Mouse (Mus musculus) intestine, postnatal 0 days (tissue): ENCODE data around the gene Slc43a1. TPM values are rescaled to one million over a fixed set of nuclear protein-coding genes. Genes with fewer than 3 reads are reported as not detected.

Source experiments
- ATAC-seq: fragments of 200-750 bp; cut with Nextera tagmentation; 2 replicates; pipeline ENCODE4 v1.8.0; 2017; ENCODE audit warnings: mild to moderate bottlenecking, moderate TSS enrichment, moderate library complexity
- H3K27ac ChIP-seq: fragments of 300-500 bp; sonication (generic); 2 replicates; pipeline ENCODE4 v1.5.1; 2014; ENCODE audit warnings: mild to moderate bottlenecking, low read depth, low read length, moderate library complexity
- H3K27me3 ChIP-seq: fragments of 300-500 bp; sonication (generic); replicated peaks from 2 replicates; pipeline ENCODE4 v1.6.1; 2014; ENCODE audit warnings: low read length, mixed read lengths; ENCODE audit not compliant: control insufficient read depth, insufficient read depth
- H3K36me3 ChIP-seq: fragments of 300-500 bp; sonication (generic); 2 replicates; pipeline ENCODE4 v1.6.1; 2014; ENCODE audit warnings: mild to moderate bottlenecking, moderate library complexity; ENCODE audit not compliant: control insufficient read depth, insufficient read depth
- H3K4me1 ChIP-seq: fragments of 300-500 bp; sonication (generic); replicated peaks from 2 replicates; pipeline ENCODE4 v1.6.1; 2014; ENCODE audit warnings: antibody characterized with exemption, low read length, mixed read lengths; ENCODE audit not compliant: control insufficient read depth, insufficient read depth
- H3K4me2 ChIP-seq: fragments of 300-500 bp; sonication (generic); replicated peaks from 2 replicates; pipeline ENCODE4 v1.6.1; 2014; ENCODE audit warnings: low read depth, mild to moderate bottlenecking, moderate library complexity
- H3K4me3 ChIP-seq: fragments of 300-500 bp; sonication (generic); 2 replicates; pipeline ENCODE4 v1.5.1; 2014; ENCODE audit warnings: low read depth, low read length
- H3K9ac ChIP-seq: fragments of 300-500 bp; sonication (generic); 2 replicates; pipeline ENCODE4 v1.6.1; 2014; ENCODE audit warnings: mild to moderate bottlenecking, low read depth, low read length
- H3K9me3 ChIP-seq: fragments of 300-500 bp; sonication (generic); 2 replicates; pipeline ENCODE4 v1.6.1; 2016; ENCODE audit warnings: mixed run types; ENCODE audit not compliant: control insufficient read depth
- CTCF ChIP-seq: sonication (generic); IDR thresholded peaks from 2 replicates; pipeline ENCODE4 v1.5.1; 2016; ENCODE audit warnings: low read depth, mild to moderate bottlenecking, control low read depth, antibody characterized with exemption, moderate library complexity
- WGBS: fragments of 180-500 bp; shearing (Covaris S2); extraction: QIAGEN DNeasy Blood & Tissue Kit; methylation state at CpG from one replicate; pipeline ENCODE4 v1.1.7; 2014; 5-methylcytosine and 5-hydroxymethylcytosine counted together
- polyA plus RNA-seq: library from polyadenylated mRNA; unstranded; fragments of >200 nt; fragmentation: Nextera tagmentation; extraction: Ambion mirVana; gene quantifications from 2 replicates; pipeline ENCODE4 v1.2.1, GENCODE M21; 2015

Gene Slc43a1
- polyA plus RNA-seq, 1 experiment from 2014 or later: 4.1 TPM

DNA sequence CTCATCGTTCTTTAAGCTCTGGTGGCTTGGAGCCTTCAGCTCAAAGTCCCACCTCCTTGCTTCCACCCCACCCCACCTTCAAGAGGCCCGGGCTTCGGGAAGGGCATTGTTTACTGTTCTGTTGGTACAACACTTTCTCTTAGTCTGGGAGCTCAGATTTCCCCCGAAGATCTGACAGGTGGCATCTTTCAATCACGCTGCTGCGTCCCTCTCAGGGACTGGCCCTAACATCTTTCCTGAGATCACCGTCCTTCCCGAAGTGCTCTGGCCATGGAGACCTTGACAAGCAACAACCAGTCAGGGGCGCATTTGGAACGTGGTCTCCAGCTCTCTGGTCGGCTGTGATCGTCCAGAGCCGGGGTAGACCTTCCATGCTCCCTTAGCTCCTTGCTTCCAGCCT is 16.1 kb upstream of the Slc43a1 start, which contains the start of gene Smtnl1:
Smtnl1 (minus strand) TSS at position 101 of the 400 bp plus-strand sequence.
- Histone ChIP-seq H3K27ac (no peak within 1 kb of the TSS), H3K4me3 (no peak within 1 kb of the TSS), H3K36me3 (no peaks in the 10 kb centered on the region), H3K4me1 (no peaks in the 10 kb centered on the region), H3K27me3 (peaks cover 8% of the 10 kb centered on the region), H3K4me2 (0 out of 2 replicates have a peak within 1 kb of the TSS, but pooled peaks have one; percentile 14), H3K9ac (no peak within 1 kb of the TSS), H3K9me3 (no peaks in the 10 kb centered on the region)
- no peak for ATAC-seq
- WGBS: 39% methylated on average over 13 of the region's 13 CpGs
- no peak for TF ChIP-seq CTCF

DNA sequence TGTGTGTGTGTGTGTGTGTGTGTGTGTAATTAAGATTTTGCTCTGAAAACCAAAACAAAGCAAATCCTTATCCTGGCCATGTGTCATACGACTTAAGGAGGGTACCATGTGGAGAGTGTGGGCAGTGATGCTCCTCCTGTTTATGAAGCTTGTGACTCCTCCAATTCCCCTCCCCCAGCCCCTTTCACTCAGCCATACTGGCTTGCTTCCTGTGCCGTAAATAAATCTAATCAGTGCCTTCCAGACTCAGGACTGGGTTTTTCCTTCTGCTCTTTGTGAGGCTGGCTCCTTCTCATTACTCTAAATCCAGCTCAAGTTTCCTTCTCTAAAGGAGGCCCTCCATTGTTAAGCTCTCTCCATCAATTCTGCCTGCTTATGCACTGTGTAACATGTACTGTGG is 15.4 kb upstream of the Slc43a1 start:
- H3K9ac ChIP-seq: no peak overlapping the region
- no peaks in the 10 kb centered on the region for H3K4me1 ChIP-seq
- ATAC-seq: no peak
- H3K36me3 ChIP-seq: no peaks in the 10 kb centered on the region
- TF ChIP-seq CTCF: no peak
- H3K9me3 ChIP-seq: no peaks in the 10 kb centered on the region
- no peak overlapping the region for H3K4me3 ChIP-seq
- H3K27ac ChIP-seq: no peak overlapping the region
- no peak overlapping the region for H3K4me2 ChIP-seq
- 28% methylated on average over 2 of the region's 2 CpGs for WGBS
- H3K27me3 ChIP-seq: peaks cover 8% of the 10 kb centered on the region

DNA sequence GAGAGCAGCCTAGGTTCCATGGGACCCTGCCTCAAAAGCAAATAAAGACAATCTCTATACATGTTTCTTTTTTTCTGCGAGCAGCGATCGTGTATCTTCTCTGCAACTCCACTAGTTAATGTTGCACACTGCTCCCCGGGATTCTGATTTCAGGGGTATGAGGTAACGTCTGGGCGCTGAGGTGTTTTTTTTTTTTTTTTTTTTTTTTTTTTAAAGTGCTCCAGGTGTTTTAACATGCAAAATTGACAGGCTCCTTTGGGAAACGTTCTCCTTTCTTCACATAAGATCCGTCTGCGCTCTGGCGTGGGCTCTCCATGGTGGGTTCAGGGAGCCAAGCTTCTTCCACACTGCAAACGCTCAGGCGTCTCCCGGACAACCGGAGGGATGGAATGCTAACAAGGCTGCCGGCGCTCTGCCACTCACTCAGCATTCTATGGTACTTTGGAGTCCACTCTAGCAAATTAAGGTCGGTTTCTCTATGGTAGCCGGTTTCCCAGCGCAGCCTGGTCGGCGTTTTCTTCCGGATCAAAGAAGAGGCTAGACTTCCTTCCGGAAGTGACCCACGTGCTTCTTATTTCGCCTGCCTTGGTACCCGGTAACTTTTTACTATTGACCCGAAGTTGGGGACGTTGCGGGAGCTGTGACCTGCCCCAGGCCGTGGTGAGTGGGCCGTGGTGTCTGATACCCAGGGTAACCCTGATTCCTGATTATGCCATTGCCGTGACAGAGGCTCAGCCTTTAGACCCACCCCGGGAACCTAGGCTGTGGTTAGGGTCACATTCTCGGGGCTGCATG is 12.0 kb upstream of the Slc43a1 start, which contains the start of gene Timm10:
Timm10 (plus strand) TSS at position 510 of the 795 bp plus-strand sequence.
- Histone ChIP-seq H3K4me3 (peak within 1 kb of the TSS; percentile 80), H3K4me2 (peak within 1 kb of the TSS; percentile 91), H3K4me1 (no peaks in the 10 kb centered on the region), H3K27me3 (peaks cover under 1% of the 10 kb centered on the region; the same call in 1 of the 2 replicates), H3K9ac (peak within 1 kb of the TSS; percentile 46), H3K27ac (peak within 1 kb of the TSS; percentile 71), H3K36me3 (peaks cover 14% of the 10 kb centered on the region), H3K9me3 (no peaks in the 10 kb centered on the region)
- under 1% methylated on average over 34 of the region's 34 CpGs for WGBS
- TF ChIP-seq CTCF: no peak
- peak; percentile 87 for ATAC-seq

DNA sequence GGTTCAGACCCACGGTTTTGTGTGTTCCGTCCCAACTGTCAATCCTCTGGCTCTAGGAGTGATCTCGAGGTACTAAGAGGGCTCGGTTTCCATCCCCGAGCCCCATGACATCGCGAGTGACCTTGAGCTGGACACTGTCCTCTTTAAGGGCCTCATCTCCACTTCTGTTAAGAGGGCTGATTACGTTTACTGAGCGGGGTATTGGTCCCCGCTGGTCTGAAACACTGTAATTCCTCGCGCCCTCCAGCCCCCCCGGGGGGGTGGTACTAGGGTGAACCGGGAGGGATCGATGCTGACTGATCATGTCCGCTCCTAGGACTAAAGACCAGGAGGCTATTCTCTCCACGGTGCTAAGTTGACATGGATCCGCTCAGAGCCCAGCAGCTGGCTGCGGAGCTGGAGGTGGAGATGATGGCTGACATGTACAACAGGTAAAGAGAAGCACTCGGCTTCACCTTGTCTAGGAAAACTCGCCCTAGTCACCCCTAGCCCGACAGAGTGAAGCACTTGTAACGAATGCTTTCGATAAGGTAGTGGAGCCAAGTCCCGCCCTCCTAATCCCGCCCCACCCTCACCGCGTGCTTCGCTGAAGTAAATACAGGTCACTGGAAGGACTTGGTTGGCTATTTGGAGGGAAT is 11.2 kb upstream of the Slc43a1 start:
- peaks cover 14% of the 10 kb centered on the region for H3K36me3 ChIP-seq
- no peaks in the 10 kb centered on the region for H3K9me3 ChIP-seq
- peak; percentile 39 for ATAC-seq
- WGBS: under 1% methylated on average over 29 of the region's 29 CpGs
- H3K4me2 ChIP-seq: peak overlapping the region; percentile 91
- H3K4me3 ChIP-seq: peak overlapping the region; percentile 80
- peak overlapping the region; percentile 46 for H3K9ac ChIP-seq
- no peaks in the 10 kb centered on the region for H3K4me1 ChIP-seq
- peak overlapping the region; percentile 71 for H3K27ac ChIP-seq
- no peak for TF ChIP-seq CTCF
- H3K27me3 ChIP-seq: no peaks in the 10 kb centered on the region

DNA sequence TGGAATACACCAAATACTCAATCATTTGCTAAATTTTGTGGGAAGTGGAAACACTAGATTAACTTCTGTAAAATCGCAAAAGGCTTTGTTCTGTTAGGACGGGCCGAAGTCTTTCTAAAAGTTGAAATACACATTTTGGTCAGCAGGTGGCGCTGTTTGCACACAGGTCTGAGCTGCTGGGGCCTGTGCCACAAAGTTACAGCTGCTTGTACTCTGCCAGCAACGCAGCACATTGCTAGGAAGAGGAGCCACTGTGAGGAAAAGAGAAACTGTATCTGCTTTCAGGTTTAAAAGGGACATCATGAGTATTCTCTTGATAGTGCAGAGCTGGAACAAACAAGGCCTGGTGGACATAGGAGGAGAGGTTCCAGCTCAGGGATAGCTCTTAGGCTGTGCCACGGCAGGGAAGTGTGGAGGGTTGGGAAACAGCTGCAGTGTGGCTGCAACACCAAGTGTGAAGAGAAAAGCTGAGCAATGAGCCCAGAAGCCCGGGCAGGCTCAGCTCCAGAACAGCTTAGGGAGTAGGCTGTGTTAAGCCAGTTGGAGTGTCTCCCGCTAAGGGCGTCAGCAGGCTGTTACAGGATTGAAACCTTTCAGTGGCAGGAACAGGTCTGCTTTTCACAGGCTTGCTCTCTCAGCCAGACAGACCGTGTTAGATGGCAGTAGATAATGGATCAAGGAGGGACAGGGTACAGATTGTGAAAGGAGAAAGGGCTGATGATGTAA is 6.8 kb upstream of the Slc43a1 start:
- Histone ChIP-seq H3K9ac (no peak overlapping the region), H3K27me3 (no peaks in the 10 kb centered on the region), H3K4me1 (no peaks in the 10 kb centered on the region), H3K4me2 (0 out of 2 replicates have a peak overlapping the region, but pooled peaks have one; percentile 13), H3K4me3 (no peak overlapping the region), H3K36me3 (peaks cover 14% of the 10 kb centered on the region), H3K27ac (peak overlapping the region; percentile 22; the same call in 1 of the 2 replicates), H3K9me3 (no peaks in the 10 kb centered on the region)
- 25% methylated on average over 10 of the region's 10 CpGs for WGBS
- TF ChIP-seq CTCF: peak; percentile 96
- ATAC-seq: peak; percentile 63

DNA sequence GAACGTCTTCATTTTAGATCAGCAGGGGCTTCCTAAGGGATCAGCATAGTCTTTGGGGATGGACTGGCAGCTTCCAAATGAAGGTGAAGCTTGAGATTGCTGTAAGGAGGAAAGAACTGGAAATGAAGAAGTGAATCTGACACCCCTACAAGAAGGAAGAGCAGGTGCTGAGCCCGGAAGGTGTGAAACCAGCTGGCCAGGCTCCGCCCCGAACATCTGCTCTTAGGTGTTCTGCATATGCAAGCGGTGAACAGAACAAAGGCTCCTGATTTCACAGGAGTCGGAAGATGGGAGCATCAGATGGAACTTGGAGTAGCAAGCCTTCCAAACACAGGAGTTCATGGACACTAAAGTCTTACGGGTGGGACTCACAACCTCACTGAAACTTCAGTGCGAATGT is 1.5 kb upstream of the Slc43a1 start:
- Histone ChIP-seq H3K9ac (no peak overlapping the region), H3K4me1 (no peaks in the 10 kb centered on the region), H3K4me2 (no peak overlapping the region), H3K4me3 (no peak overlapping the region), H3K27ac (no peak overlapping the region), H3K9me3 (no peaks in the 10 kb centered on the region), H3K27me3 (no peaks in the 10 kb centered on the region), H3K36me3 (no peaks in the 10 kb centered on the region)
- TF ChIP-seq CTCF: no peak
- 51% methylated on average over 8 of the region's 8 CpGs for WGBS
- ATAC-seq: no peak
